Mouse (Mus musculus) kidney, adult 2 months (tissue): ENCODE measurements around the gene Stra8.

Source experiments
- CTCF ChIP-seq: fragments of 200-500 bp; conservative IDR thresholded peaks from 2 replicates; pipeline ENCODE4 v1.5.1; 2011; ENCODE audit warnings: low read depth, mild to moderate bottlenecking, control low read depth, low read length, moderate library complexity, mixed read lengths; ENCODE audit not compliant: insufficient read depth, insufficient read length
- POLR2A ChIP-seq: fragments of 200-500 bp; IDR thresholded peaks from one replicate; pipeline ENCODE4 v1.6.1; 2011; ENCODE audit warnings: low read depth, low read length, control low read depth

GRCm38 (mm10) chr6:34927594-34927993, 7.6 kb downstream of the Stra8 start:
- TF ChIP-seq CTCF (no peak), POLR2A (no peak)
